In the genomic region with DNA sequence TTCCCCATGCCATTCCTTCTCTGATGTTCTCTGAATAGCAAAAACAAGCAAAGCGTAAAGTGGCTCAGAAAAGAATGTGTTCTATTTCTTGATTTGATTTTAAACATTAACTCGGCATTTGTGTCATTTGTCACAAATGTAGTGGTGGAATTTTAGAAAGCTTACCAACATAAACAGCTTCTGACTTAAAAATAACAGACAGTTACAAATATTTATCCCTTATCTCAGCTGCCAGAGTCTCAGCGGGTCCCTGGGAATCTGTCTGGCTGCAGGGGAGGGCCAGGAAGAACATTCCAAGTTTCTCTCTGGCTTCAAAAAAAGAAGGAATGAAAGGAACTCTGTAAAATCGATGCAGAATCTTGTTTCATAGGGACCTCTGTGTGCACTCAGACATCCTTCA, we compare ENCODE assay signal across 20 mouse cellular contexts. TPM values are rescaled to one million over a fixed set of nuclear protein-coding genes. Genes with fewer than 3 reads are reported as not detected.
DNase-seq lines count a peak whose midpoint lies in the region; ATAC-seq and TF ChIP-seq lines count a peak whose summit lies in the region.
"Had no signal": no experiment of that assay in that cellular context is flagged by ENCODE, and none has a peak within 500 bp of the region (broad histone marks: within the 10 kb centered on the region; RNA-seq: fewer than 3 reads in every experiment).

No protein-coding gene starts in this region.

- DNase-seq in heart, postnatal 4 days = no peak
- no peak for DNase-seq in lung, adult 2 months
- DNase-seq in kidney, postnatal 0 days (ENCODE audit: low spot score) = peak; percentile 81
- peak; percentile 5 for DNase-seq in lung, postnatal 25 days (ENCODE audit: low spot score)
- DNase-seq: adrenal gland, postnatal 10 days; cerebellum, adult 9-11 months; gastrocnemius, postnatal 25 days; right cerebral cortex, postnatal 4 days; thymus, postnatal 25 days had no signal

- TF ChIP-seq POLR2A in lung, adult 2 months (IDR thresholded peaks at IDR 0.05; ENCODE audit: borderline replicate concordance, extremely low read depth, low read depth, low read length) = no peak

- no peaks in the 10 kb centered on the region for H3K9me3 ChIP-seq in heart, embryonic 11.5 days (replicated peaks; ENCODE audit: control insufficient read depth, low read length)
- no peaks in the 10 kb centered on the region for H3K9me3 ChIP-seq in lung, embryonic 16.5 days (ENCODE audit: control insufficient read depth, low read length)
- H3K9me3 ChIP-seq in kidney, postnatal 0 days (replicated peaks; ENCODE audit: low read length) = 0 out of 2 replicates have a peak, but pooled peaks cover 3% of the 10 kb centered on the region
- H3K9me3 ChIP-seq in forebrain, embryonic 12.5 days = no peaks in the 10 kb centered on the region
- H3K9me3 ChIP-seq: forebrain, embryonic 13.5 days; hindbrain, embryonic 12.5 days; intestine, embryonic 15.5 days; midbrain, embryonic 13.5 days; neural tube, embryonic 12.5 days had no signal

- 32% methylated on average over 4 of the region's 4 CpGs for WGBS in heart, embryonic 11.5 days (ENCODE audit: insufficient replicate concordance)
- 19% methylated on average over 4 of the region's 4 CpGs for WGBS in lung, embryonic 16.5 days
- WGBS in lung, adult 2 months = 21% methylated on average over 4 of the region's 4 CpGs
- WGBS in kidney, postnatal 0 days = 43% methylated on average over 4 of the region's 4 CpGs
- WGBS in forebrain, embryonic 12.5 days = 85% methylated on average over 4 of the region's 4 CpGs

- no peak overlapping the region for H3K4me2 ChIP-seq in heart, embryonic 11.5 days
- no peak overlapping the region for H3K4me2 ChIP-seq in lung, embryonic 16.5 days (ENCODE audit: low read depth, low read length)
- H3K4me2 ChIP-seq in kidney, postnatal 0 days (ENCODE audit: low read length) = no peak overlapping the region
- no peak overlapping the region for H3K4me2 ChIP-seq in forebrain, embryonic 12.5 days
- H3K4me2 ChIP-seq: forebrain, embryonic 13.5 days; heart, embryonic 15.5 days; hindbrain, embryonic 12.5 days; intestine, embryonic 15.5 days; midbrain, embryonic 13.5 days; neural tube, embryonic 12.5 days had no signal

- no peaks in the 10 kb centered on the region for H3K4me1 ChIP-seq in heart, embryonic 11.5 days (ENCODE audit: control insufficient read depth, insufficient read depth, low read length)
- H3K4me1 ChIP-seq in lung, embryonic 16.5 days (replicated peaks; ENCODE audit: control insufficient read depth, insufficient read depth, low read length) = peaks cover 8% of the 10 kb centered on the region
- H3K4me1 ChIP-seq in lung, adult 2 months (ENCODE audit: control insufficient read depth, insufficient read depth, low read length) = peaks cover 4% of the 10 kb centered on the region; the same call in 1 of the 2 replicates
- 0 out of 2 replicates have a peak, but pooled peaks cover 5% of the 10 kb centered on the region for H3K4me1 ChIP-seq in kidney, postnatal 0 days (replicated peaks; ENCODE audit: insufficient read depth, low read length)
- no peaks in the 10 kb centered on the region for H3K4me1 ChIP-seq in forebrain, embryonic 12.5 days
- H3K4me1 ChIP-seq: forebrain, embryonic 13.5 days; midbrain, embryonic 13.5 days; neural tube, embryonic 12.5 days had no signal

- H3K27me3 ChIP-seq in heart, embryonic 11.5 days (ENCODE audit: control insufficient read depth, insufficient read depth, low read length) = no peaks in the 10 kb centered on the region
- H3K27me3 ChIP-seq in lung, embryonic 16.5 days (ENCODE audit: control insufficient read depth, insufficient read depth, low read depth, low read length) = no peaks in the 10 kb centered on the region
- H3K27me3 ChIP-seq in kidney, postnatal 0 days (ENCODE audit: insufficient read depth, low read length) = no peaks in the 10 kb centered on the region
- no peaks in the 10 kb centered on the region for H3K27me3 ChIP-seq in forebrain, embryonic 12.5 days
- H3K27me3 ChIP-seq: forebrain, embryonic 13.5 days; heart, embryonic 15.5 days; hindbrain, embryonic 12.5 days; intestine, embryonic 15.5 days; midbrain, embryonic 13.5 days; neural tube, embryonic 12.5 days had no signal

- peak overlapping the region; percentile 7; the same call in 1 of the 2 replicates for H3K27ac ChIP-seq in heart, embryonic 11.5 days (ENCODE audit: low read depth, low read length)
- no peak overlapping the region for H3K27ac ChIP-seq in lung, embryonic 16.5 days (ENCODE audit: low read length)
- H3K27ac ChIP-seq in kidney, postnatal 0 days = no peak overlapping the region
- H3K27ac ChIP-seq in forebrain, embryonic 12.5 days = no peak overlapping the region
- H3K27ac ChIP-seq: forebrain, embryonic 13.5 days; hindbrain, embryonic 12.5 days; midbrain, embryonic 13.5 days; neural tube, embryonic 12.5 days had no signal

- no peak for TF ChIP-seq CTCF in lung, adult 2 months (IDR thresholded peaks at IDR 0.05; ENCODE audit: insufficient read depth, low read length)
- TF ChIP-seq CTCF in kidney, postnatal 0 days (IDR thresholded peaks at IDR 0.05; ENCODE audit: low read depth) = no peak

- H3K4me3 ChIP-seq in heart, embryonic 11.5 days (ENCODE audit: low read depth, low read length) = no peak overlapping the region
- no peak overlapping the region for H3K4me3 ChIP-seq in lung, embryonic 16.5 days (ENCODE audit: low read length)
- no peak overlapping the region for H3K4me3 ChIP-seq in lung, adult 2 months (replicated peaks; ENCODE audit: extremely low read depth, low read depth, low read length)
- H3K4me3 ChIP-seq in kidney, postnatal 0 days (replicated peaks; ENCODE audit: low read depth, low read length) = no peak overlapping the region
- H3K4me3 ChIP-seq in forebrain, embryonic 12.5 days (replicated peaks) = no peak overlapping the region
- H3K4me3 ChIP-seq: forebrain, embryonic 13.5 days; heart, embryonic 15.5 days; hindbrain, embryonic 12.5 days; intestine, embryonic 15.5 days; layer of hippocampus, adult 2 months; midbrain, embryonic 13.5 days; neural tube, embryonic 12.5 days had no signal

- no peak overlapping the region for H3K9ac ChIP-seq in heart, embryonic 11.5 days (ENCODE audit: low read depth, low read length)
- H3K9ac ChIP-seq in lung, embryonic 16.5 days (ENCODE audit: low read length) = no peak overlapping the region
- H3K9ac ChIP-seq in kidney, postnatal 0 days (ENCODE audit: low read depth, low read length) = no peak overlapping the region
- H3K9ac ChIP-seq in forebrain, embryonic 12.5 days = no peak overlapping the region
- H3K9ac ChIP-seq: forebrain, embryonic 13.5 days; heart, embryonic 15.5 days; hindbrain, embryonic 12.5 days; intestine, embryonic 15.5 days; midbrain, embryonic 13.5 days; neural tube, embryonic 12.5 days had no signal

- no peak for ATAC-seq in heart, embryonic 11.5 days (replicated peaks; ENCODE audit: insufficient number of reproducible peaks, low FRiP score, low TSS enrichment)
- ATAC-seq in lung, embryonic 16.5 days (ENCODE audit: low read depth) = peak; percentile 52; the same call in 1 of the 2 replicates
- no peak for ATAC-seq in kidney, postnatal 0 days (replicated peaks; ENCODE audit: low FRiP score, low read depth)
- ATAC-seq in forebrain, embryonic 12.5 days (ENCODE audit: low FRiP score) = no peak
- ATAC-seq: activated CD4-positive, CD25-positive, alpha-beta regulatory T cell, adult 4 months; forebrain, embryonic 13.5 days; intestine, embryonic 15.5 days; midbrain, embryonic 13.5 days had no signal

- no peaks in the 10 kb centered on the region for H3K36me3 ChIP-seq in heart, embryonic 11.5 days (ENCODE audit: control insufficient read depth, insufficient read depth, low read length)
- no peaks in the 10 kb centered on the region for H3K36me3 ChIP-seq in lung, embryonic 16.5 days (ENCODE audit: control insufficient read depth, insufficient read depth, low read length)
- no peaks in the 10 kb centered on the region for H3K36me3 ChIP-seq in kidney, postnatal 0 days (ENCODE audit: insufficient read depth, low read length)
- H3K36me3 ChIP-seq in forebrain, embryonic 12.5 days (replicated peaks) = no peaks in the 10 kb centered on the region
- H3K36me3 ChIP-seq: heart, embryonic 15.5 days; hindbrain, embryonic 12.5 days; intestine, embryonic 15.5 days; midbrain, embryonic 13.5 days; neural tube, embryonic 12.5 days had no signal

RNA-seq across cellular contexts. Expression of gene 4930426L09Rik, which starts 39.3 kb away (rescaled TPM):
- polyA plus RNA-seq in heart, embryonic 11.5 days (2014; fragmentation: Nextera tagmentation; extraction: Ambion mirVana) = 0.46 and 0.49 TPM in 2 replicates
- under 1 TPM; 0.36 to 0.48 TPM for total RNA-seq in heart, postnatal 4 days (2021)
- 0.24 TPM in 1 of 2 replicates, not detected in the other for polyA plus RNA-seq in lung, embryonic 16.5 days (2015; fragmentation: Nextera tagmentation; extraction: Ambion mirVana)
- polyA plus RNA-seq in lung, adult 2 months (2012; rRNA removed) = 0.38 and 0.47 TPM in 2 replicates
- polyA plus RNA-seq in kidney, postnatal 0 days (2015; fragmentation: Nextera tagmentation; extraction: Ambion mirVana) = 0.43 and 0.54 TPM in 2 replicates
- 0.36 and 0.47 TPM in 2 replicates for polyA plus RNA-seq in forebrain, embryonic 12.5 days (2016; fragmentation: Nextera tagmentation; extraction: Ambion mirVana)

RNA-seq across cellular contexts. Expression of gene Pip4k2a, which starts 39.5 kb away (rescaled TPM):
- polyA plus RNA-seq in heart, embryonic 11.5 days (2014; fragmentation: Nextera tagmentation; extraction: Ambion mirVana) = 7.1 and 7.7 TPM in 2 replicates
- 1 to 10 TPM; 7.9 to 8.1 TPM for total RNA-seq in heart, postnatal 4 days (2021)
- polyA plus RNA-seq in lung, embryonic 16.5 days (2015; fragmentation: Nextera tagmentation; extraction: Ambion mirVana) = 6.7 and 7.4 TPM in 2 replicates
- 6.9 and 9.5 TPM in 2 replicates for polyA plus RNA-seq in lung, adult 2 months (2012; rRNA removed)
- 7.8 and 8.7 TPM in 2 replicates for polyA plus RNA-seq in kidney, postnatal 0 days (2015; fragmentation: Nextera tagmentation; extraction: Ambion mirVana)
- polyA plus RNA-seq in forebrain, embryonic 12.5 days (2016; fragmentation: Nextera tagmentation; extraction: Ambion mirVana) = 9.1 and 10.9 TPM in 2 replicates

Comparison
In these comparisons a context has a peak if more than half of its experiments do, and no peak if none do; other contexts are left out.
1. DNase-seq: peak in kidney, postnatal 0 days (single experiment) and lung, postnatal 25 days (single experiment); none in heart, postnatal 4 days (single experiment) and lung, adult 2 months (single experiment).